Mouse (Mus musculus) WW6 (cell line): ENCODE data around the gene Fthl17a.

Experiments
- DNase-seq: peaks from one replicate; pipeline ENCODE4 v3.0.0-alpha.2; 2013; ENCODE audit warnings: low read depth, low spot score

The Fthl17a gene

DNA sequence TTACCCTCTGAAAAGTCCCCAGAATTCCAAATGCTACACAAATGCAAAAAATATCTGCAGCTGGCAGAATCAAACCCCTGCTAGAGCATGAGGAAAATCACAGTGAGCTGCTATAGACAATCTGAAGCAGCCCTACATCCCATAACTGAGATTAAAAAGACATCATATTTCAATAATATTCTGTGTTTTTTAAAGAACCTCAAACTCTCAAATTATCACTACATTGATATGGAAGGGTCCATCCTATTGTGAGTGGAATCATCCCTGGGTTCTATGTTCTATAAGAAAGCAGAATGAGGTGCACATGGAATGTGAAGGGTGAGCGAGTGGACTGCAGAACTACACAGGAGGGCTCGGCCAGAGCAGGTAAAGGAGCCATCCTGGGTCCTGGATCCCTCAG is at the start of gene Fthl17a:
TSS of gene Fthl17a (plus strand) at position 301 of the 400 bp plus-strand sequence.
- no peak for DNase-seq

DNA sequence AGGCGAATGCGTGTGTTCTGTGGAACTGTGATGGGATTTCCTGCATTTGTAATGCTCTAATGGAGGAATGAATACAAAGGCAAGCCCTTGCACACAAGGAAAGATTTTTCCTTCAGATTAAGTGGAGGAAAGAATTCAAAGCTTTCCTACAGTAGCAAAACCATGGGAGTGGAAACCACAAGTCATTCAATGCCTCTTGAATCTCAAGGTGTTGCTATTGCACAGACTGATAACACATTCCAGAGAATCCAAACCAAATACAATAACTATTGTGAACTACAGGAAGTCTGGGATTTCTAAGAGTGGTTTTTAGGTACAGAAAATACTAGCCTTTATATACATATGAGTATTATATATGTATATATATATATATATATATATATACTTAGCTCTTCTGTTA is 42.5 kb upstream of the Fthl17a start:
- DNase-seq, result no peak

- DNase-seq, result no peak
These were observed 22.6 kb upstream of the Fthl17a start for GRCm38 (mm10) chrX:85226883-85227282.

- DNase-seq, result no peak
These were observed 22.3 kb downstream of the Fthl17a start for GRCm38 (mm10) chrX:85271821-85272220.

GRCm38 (mm10) chrX:85272296-85272695 is 22.8 kb downstream of the Fthl17a start:
- no peak for DNase-seq

- no peak for DNase-seq
These were observed 40.4 kb downstream of the Fthl17a start for GRCm38 (mm10) chrX:85289846-85290245.

DNA sequence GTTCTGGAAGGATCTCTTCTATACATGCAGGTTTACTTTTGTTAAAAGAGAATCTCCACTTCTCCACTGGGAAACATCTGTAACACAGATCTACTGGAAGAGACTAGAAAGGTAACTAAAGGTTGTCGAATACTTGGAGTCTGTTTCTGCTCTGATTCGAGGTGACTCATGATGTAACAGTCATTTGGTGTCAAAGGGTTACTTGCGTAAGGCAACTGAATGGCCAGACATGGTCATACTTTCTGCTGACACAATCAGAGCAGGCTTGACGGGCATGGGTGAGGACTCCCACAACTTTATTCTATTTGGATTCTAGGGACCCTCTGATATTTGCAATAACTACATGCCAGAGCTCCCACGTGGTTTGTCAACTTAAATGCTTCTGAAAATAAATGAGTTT is 43.3 kb downstream of the Fthl17a start:
- no peak for DNase-seq

- no peak for DNase-seq
These were observed 44.5 kb downstream of the Fthl17a start for GRCm38 (mm10) chrX:85294001-85294400.

GRCm38 (mm10) chrX:85304674-85305073 is 55.2 kb downstream of the Fthl17a start:
- DNase-seq, result no peak

GRCm38 (mm10) chrX:85318576-85318975 is 69.1 kb downstream of the Fthl17a start:
- no peak for DNase-seq

- DNase-seq, result no peak
These were observed 69.7 kb downstream of the Fthl17a start for GRCm38 (mm10) chrX:85319193-85319592.
